Mouse (Mus musculus) embryonic stem cell, embryonic (primary cell): ENCODE results near the gene Slc25a44.
"Not testable (repeated sequence)": the region's sequence is repeated elsewhere in the genome, so short reads cannot be mapped to it uniquely, and the experiment has no call there.

Source experiments
- CTCF ChIA-PET, 4 experiments: fragments of 300-600 bp in 2 of 4; fragments of 350-600 bp in 2 of 4; sonication (Branson Sonifier 250); formaldehyde crosslinking; loops; one replicate each; lab custom pipeline; 2022; ENCODE audit warnings: inconsistent platforms in 2 of 4; lab: Charles Lee
- POLR2A ChIA-PET, 4 experiments: fragments of 300-600 bp in 2 of 4; fragments of 350-600 bp in 2 of 4; sonication (Branson Sonifier 250); formaldehyde crosslinking; loops; one replicate each; lab custom pipeline; 2022; ENCODE audit warnings: antibody characterized with exemption in 4 of 4, inconsistent platforms in 1 of 4; lab: Charles Lee

Slc25a44 gene

GRCm38 (mm10) chr3:88381389-88382315, 43.3 kb downstream of the Slc25a44 start:
- ChIA-PET CTCF (interaction anchor here in 1 of 4 experiments (0.7 kb wide), 1 partner anchor 339 kb away, joined by 3 read pairs; the partner anchor contains the start of gene Gpatch4), POLR2A (interaction anchor here in 2 of 4 experiments (0.7 to 0.9 kb wide), 2 partner anchors 59 to 68 kb away, joined by 3 read pairs; no protein-coding TSS in a partner anchor)

DNA sequence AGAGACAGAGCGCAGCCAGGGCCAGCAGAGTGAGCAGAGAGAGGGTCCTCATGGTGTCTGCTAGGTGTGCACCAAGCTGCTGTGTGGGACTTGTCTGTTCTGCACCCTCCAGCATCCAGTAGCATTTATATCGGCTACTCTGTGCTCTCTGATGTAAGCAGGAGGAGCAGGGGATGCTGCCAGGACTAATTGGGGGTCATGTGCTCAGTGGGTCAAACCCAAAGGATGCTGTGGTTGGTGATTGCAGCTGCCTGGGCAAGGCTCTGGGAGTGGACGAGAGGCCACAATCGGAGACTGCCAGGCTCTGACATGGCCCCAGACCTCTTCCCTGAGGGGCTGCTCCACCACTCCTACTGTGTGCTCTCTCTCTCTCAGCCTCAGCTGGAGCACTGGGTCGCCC, 46.3 kb downstream of the Slc25a44 start, which contains the start of gene Bglap2:
Bglap2 (minus strand) TSS at position 101 of the 400 bp plus-strand sequence.
- POLR2A ChIA-PET: not testable (repeated sequence)
- CTCF ChIA-PET: interaction anchor here in 1 of 4 experiments (0.6 kb wide), 1 partner anchor 131 kb away, joined by 4 read pairs; the partner anchor contains the start of gene Lmna

- ChIA-PET POLR2A (interaction anchor here in 3 of 4 experiments (0.6 to 1.6 kb wide), 10 partner anchors 8 to 48 kb away, joined by 3 to 11 read pairs (median 4); partner anchors contain the start of genes Pmf1 (in 3 of the 3), Slc25a44 (in 2 of the 3), Smg5 (in 2 of the 3) and Tmem79 (in 2 of the 3)), CTCF (interaction anchor here in 1 of 4 experiments (1.0 kb wide), 1 partner anchor 107 kb away, joined by 3 read pairs; no protein-coding TSS in a partner anchor)
These were observed 48.3 kb downstream of the Slc25a44 start for GRCm38 (mm10) chr3:88376644-88377043.

DNA sequence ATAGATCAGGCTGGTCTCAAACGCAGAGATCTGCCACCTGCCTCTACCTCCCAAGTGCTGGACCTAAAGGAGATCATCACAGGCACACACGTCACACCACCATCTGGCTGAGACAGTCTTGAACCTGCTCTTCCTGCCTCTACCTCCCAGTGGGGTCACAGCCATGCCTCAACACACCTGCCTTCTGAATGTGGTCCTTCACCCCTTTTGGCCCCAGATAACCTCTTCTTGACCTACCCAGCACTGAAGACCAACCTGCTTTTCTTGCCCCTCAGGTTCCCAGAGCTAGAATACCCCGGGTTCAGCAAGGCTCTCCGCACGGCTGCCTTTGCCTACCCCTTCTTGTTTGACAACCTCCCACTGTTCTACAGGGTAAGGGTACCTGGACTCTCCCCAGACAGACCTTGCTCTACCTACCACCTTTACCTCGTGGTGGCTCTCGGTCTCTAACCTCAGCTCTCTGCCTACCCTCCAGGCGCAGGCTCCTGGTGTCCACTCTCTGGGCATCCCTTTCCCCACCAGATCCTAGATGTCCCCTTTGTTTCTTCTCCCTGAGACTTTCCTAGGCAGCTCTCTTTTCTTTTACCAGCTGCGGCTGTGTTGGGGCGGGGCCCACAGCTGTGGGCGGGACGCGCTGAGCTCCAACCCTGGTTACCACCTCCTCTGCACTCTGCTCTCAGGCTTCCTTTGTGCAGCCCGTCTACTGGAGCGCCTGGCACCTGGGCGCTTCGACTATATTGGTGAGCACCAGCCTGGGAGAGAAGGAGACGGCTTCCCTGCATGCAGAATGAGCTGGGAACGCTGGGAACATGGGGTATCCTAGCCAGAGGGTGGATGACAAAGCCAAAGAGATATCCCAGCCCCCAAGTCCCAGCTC, 49.0 kb downstream of the Slc25a44 start:
- CTCF ChIA-PET: interaction anchor here in 2 of 4 experiments (0.6 to 1.0 kb wide), 2 partner anchors 44 to 108 kb away, joined by 3 to 5 read pairs; no protein-coding TSS in a partner anchor
- POLR2A ChIA-PET: interaction anchor here in 3 of 4 experiments (0.6 to 1.6 kb wide), 16 partner anchors 9 to 924 kb away, joined by 3 to 11 read pairs (median 4); partner anchors contain the start of genes Pmf1 (in 3 of the 3), Slc25a44 (in 2 of the 3), Smg5 (in 2 of the 3) and Tmem79 (in 2 of the 3)

- POLR2A ChIA-PET: interaction anchor here in 2 of 4 experiments (0.8 to 1.5 kb wide), 3 partner anchors 37 to 88 kb away, joined by 3 to 5 read pairs (median 3); partner anchors contain the start of gene Pmf1 (in 1 of the 2)
- CTCF ChIA-PET: not testable (repeated sequence)
These were observed 52.3 kb downstream of the Slc25a44 start, which contains the start of gene Bglap3 for GRCm38 (mm10) chr3:88372643-88373042. Gene Bglap3 (minus strand): TSS chr3:88372743.

- CTCF ChIA-PET: not testable (repeated sequence)
- POLR2A ChIA-PET: interaction anchor here in 2 of 4 experiments (0.5 to 0.6 kb wide), 2 partner anchors 42 to 207 kb away, joined by 3 read pairs; partner anchors contain the start of gene Pmf1 (in 1 of the 2)
These were observed 56.4 kb downstream of the Slc25a44 start for GRCm38 (mm10) chr3:88368511-88368910.

GRCm38 (mm10) chr3:88367517-88367916, 57.4 kb downstream of the Slc25a44 start:
- CTCF ChIA-PET: not testable (repeated sequence)
- POLR2A ChIA-PET: interaction anchor here in 3 of 4 experiments (2.2 to 28.0 kb wide), 4 partner anchors 14 to 31 kb away, joined by 5 to 943 read pairs (median 234); partner anchors contain the start of genes Smg5 (in 3 of the 3) and Tmem79 (in 3 of the 3)

- POLR2A ChIA-PET: interaction anchor here in 3 of 4 experiments (2.2 to 28.0 kb wide), 4 partner anchors 13 to 31 kb away, joined by 5 to 943 read pairs (median 234); partner anchors contain the start of genes Smg5 (in 3 of the 3) and Tmem79 (in 3 of the 3)
- CTCF ChIA-PET: not testable (repeated sequence)
These were observed 58.0 kb downstream of the Slc25a44 start for GRCm38 (mm10) chr3:88366830-88367428.

GRCm38 (mm10) chr3:88365705-88366361, 59.1 kb downstream of the Slc25a44 start:
- ChIA-PET CTCF (interaction anchor here in 2 of 4 experiments (0.6 to 1.5 kb wide), 5 partner anchors 26 to 144 kb away, joined by 3 to 9 read pairs (median 3); partner anchors contain the start of gene Lmna (in 1 of the 2)), POLR2A (interaction anchor here (0.5 to 28.0 kb wide), 12 partner anchors 9 to 187 kb away, joined by 3 to 943 read pairs (median 5); partner anchors contain the start of genes Smg5 (in 4 of the 4), Tmem79 (in 4 of the 4), Lamtor2 (in 1 of the 4) and Pmf1 (in 1 of the 4))

DNA sequence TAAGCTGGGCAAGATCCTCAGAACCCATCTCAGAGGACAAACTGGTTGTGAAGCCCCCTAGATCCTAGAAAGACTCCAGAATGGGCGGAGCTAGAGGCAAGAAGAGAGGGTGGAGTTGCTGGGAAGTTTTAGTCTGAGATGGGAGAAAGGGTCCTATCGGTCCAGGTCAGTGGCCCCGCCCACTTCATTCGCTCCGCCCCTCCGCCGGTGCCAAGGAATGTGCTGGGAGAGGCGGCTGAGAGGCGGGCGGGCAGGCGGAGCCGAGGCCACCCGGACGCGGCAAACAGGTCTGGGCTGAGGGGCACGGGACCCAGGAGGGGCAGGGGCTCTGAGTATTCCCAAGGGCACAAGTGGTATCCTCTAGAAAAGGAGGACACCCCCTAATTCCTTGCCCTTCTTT, 60.6 kb downstream of the Slc25a44 start, which contains the start of gene Paqr6:
Paqr6 (plus strand) TSS at position 248 of the 400 bp plus-strand sequence.
- ChIA-PET POLR2A (interaction anchor here in 3 of 4 experiments (0.6 to 28.0 kb wide), 16 partner anchors 10 to 1231 kb away, joined by 3 to 943 read pairs (median 3); partner anchors contain the start of genes Smg5 (in 3 of the 3), Tmem79 (in 3 of the 3), Cct3 (in 1 of the 3) and Pmf1 (in 1 of the 3)), CTCF (interaction anchor here in 2 of 4 experiments (0.6 to 1.2 kb wide), 3 partner anchors 43 to 1432 kb away, joined by 3 to 6 read pairs (median 6); no protein-coding TSS in a partner anchor)

GRCm38 (mm10) chr3:88363700-88364099, 61.2 kb downstream of the Slc25a44 start:
- CTCF ChIA-PET: interaction anchor here in 2 of 4 experiments (0.6 to 1.2 kb wide), 3 partner anchors 44 to 1433 kb away, joined by 3 to 6 read pairs (median 6); no protein-coding TSS in a partner anchor
- POLR2A ChIA-PET: interaction anchor here in 3 of 4 experiments (0.5 to 28.0 kb wide), 16 partner anchors 9 to 212 kb away, joined by 3 to 943 read pairs (median 3); partner anchors contain the start of genes Smg5 (in 3 of the 3), Tmem79 (in 3 of the 3), Cct3 (in 1 of the 3) and Pmf1 (in 1 of the 3)

DNA sequence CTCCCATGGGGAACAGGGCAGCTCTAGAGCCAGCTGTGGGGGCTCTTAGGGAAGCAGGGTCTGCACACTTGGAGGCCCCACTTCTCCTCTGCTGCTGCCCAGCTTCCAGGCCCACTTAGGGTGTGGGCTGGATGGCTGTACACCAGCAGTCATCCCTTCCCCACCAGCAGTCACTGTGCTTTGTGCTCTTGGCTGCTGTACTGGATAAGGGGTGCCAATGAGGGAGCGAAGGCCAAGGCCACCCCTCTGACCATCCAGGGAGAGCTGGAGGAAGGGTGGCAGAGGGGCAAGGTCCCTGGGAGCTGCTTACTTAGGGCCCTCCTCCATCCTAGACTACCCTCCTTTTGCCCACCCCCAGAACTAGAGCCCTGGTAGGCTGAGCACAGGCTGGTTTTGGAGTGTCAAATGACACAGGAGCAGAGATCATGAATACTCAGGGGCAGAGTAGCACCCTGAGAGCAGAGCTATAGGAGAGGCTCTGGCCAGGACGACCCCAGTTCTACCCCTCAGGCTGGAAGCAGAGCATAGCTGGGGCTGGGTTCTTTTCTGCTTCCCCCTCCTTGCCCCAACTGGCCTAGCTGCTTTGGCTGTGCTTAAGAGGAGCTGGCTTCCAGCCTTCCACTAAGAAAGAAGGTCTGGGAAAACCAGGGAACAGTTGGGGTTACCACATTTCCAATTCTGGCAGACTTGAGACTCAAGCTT, 63.2 kb downstream of the Slc25a44 start:
- CTCF ChIA-PET: interaction anchor here in 1 of 4 experiments (1.3 kb wide), 1 partner anchor 115 kb away, joined by 3 read pairs; no protein-coding TSS in a partner anchor

GRCm38 (mm10) chr3:88361096-88361495, 63.8 kb downstream of the Slc25a44 start:
- CTCF ChIA-PET: interaction anchor here in 1 of 4 experiments (1.3 kb wide), 1 partner anchor 115 kb away, joined by 3 read pairs; no protein-coding TSS in a partner anchor
- POLR2A ChIA-PET: interaction anchor here (1.0 to 32.7 kb wide), 14 partner anchors 9 to 77 kb away, joined by 3 to 943 read pairs (median 5); partner anchors contain the start of genes Smg5 (in 3 of the 4), Tmem79 (in 3 of the 4), Pmf1 (in 2 of the 4) and Cct3 (in 1 of the 4)

More for the DNA sequence above, 63.2 kb downstream of the Slc25a44 start:
- POLR2A ChIA-PET: interaction anchor here (0.5 to 32.7 kb wide), 9 partner anchors 19 to 842 kb away, joined by 3 to 943 read pairs (median 5); partner anchors contain the start of genes Smg5 (in 3 of the 4), Tmem79 (in 3 of the 4), Glmp (in 1 of the 4) and Pmf1 (in 1 of the 4)
